Mouse (Mus musculus) bone marrow, adult 2 months (tissue): ENCODE results near the gene Il1r2. TPM values are rescaled to one million over a fixed set of nuclear protein-coding genes. Genes with fewer than 3 reads are reported as not detected.

Experiments used
- H3K27ac ChIP-seq: fragments of 200-500 bp; 2 replicates; pipeline ENCODE4 v1.5.1; 2012; ENCODE audit warnings: low read depth, mild to moderate bottlenecking, control low read depth, inconsistent platforms, low read length; ENCODE audit not compliant: control insufficient read depth, poor library complexity, insufficient read depth
- H3K4me1 ChIP-seq: fragments of 200-500 bp; 2 replicates; pipeline ENCODE4 v1.6.1; 2011; ENCODE audit warnings: low read length; ENCODE audit not compliant: control insufficient read depth, insufficient read depth
- H3K4me3 ChIP-seq: fragments of 200-500 bp; replicated peaks from 2 replicates; pipeline ENCODE3; 2011; ENCODE audit warnings: mild to moderate bottlenecking, low read depth, low read length, control low read depth; ENCODE audit not compliant: control insufficient read depth
- CTCF ChIP-seq: fragments of 200-500 bp; IDR thresholded peaks from 2 replicates; pipeline ENCODE4 v1.5.1; 2011; ENCODE audit warnings: low read length, control low read depth; ENCODE audit not compliant: control insufficient read depth, insufficient read depth
- POLR2A ChIP-seq: fragments of 200-500 bp; IDR thresholded peaks from 2 replicates; pipeline ENCODE4 v1.6.1; 2011; ENCODE audit warnings: low read depth, mild to moderate bottlenecking, control low read depth, low read length, borderline replicate concordance; ENCODE audit not compliant: control insufficient read depth
- WGBS: fragments of 180-500 bp; shearing (Covaris S2); methylation state at CpG from one replicate; pipeline ENCODE4 v1.1.7; 2018; 5-methylcytosine and 5-hydroxymethylcytosine counted together
- polyA plus RNA-seq: library from polyadenylated mRNA; stranded (reverse); fragments of >200 nt; gene quantifications from 2 replicates; pipeline ENCODE4 v1.2.4, GENCODE M21; 2011; ENCODE audit warnings: low replicate concordance; ENCODE audit not compliant: missing spikeins, insufficient read depth, insufficient read length

Gene Il1r2
- polyA plus RNA-seq, 1 experiment = 36.8 TPM

DNA sequence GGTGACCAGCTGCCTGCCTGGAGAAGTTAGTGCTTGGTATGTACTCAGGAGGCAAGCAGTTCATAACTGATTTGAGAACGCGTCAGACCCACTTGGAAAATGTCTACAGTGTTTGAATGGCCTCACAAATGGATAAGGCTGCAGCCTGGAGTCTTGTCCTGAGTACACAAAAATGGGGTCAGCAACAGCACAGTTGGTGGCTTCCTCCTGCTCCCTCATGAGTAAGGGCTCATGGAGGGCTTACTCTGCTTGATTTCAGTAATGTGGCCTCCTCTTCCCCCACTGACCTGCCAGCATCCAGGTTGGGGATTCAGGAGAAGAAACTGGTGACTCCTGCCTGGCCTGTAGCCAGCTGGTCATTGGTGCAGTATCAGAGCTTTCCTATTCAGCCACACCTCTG lies 42.3 kb upstream of the Il1r2 start:
- peaks cover 14% of the 10 kb centered on the region for H3K4me1 ChIP-seq
- 80% methylated on average over 2 of the region's 2 CpGs for WGBS
- H3K4me3 ChIP-seq = no peak overlapping the region
- TF ChIP-seq POLR2A (no peak), CTCF (no peak)
- H3K27ac ChIP-seq = no peak overlapping the region

DNA sequence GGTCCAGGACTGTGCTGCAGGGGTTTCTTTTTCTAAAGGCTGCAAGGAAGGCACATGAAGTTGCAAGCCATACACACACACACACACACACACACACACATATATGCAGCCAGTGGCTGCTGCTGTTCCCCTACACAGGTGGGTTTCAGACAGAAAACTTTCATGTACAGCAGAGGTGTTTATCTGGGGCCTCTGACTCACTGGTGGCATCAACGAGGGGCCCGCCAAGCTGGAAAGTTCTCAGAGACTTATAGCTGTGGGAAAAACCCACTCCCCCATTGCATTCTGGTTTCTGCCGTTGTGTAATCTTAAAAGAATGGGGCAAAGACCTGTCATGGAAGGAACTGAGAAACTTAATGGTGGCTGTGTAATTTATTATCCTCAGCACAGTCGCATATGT lies 40.6 kb upstream of the Il1r2 start:
- H3K4me3 ChIP-seq = no peak overlapping the region
- H3K4me1 ChIP-seq = peaks cover 13% of the 10 kb centered on the region
- WGBS = 39% methylated on average over 4 of the region's 4 CpGs
- H3K27ac ChIP-seq = no peak overlapping the region
- no peak for TF ChIP-seq POLR2A
- no peak for TF ChIP-seq CTCF

DNA sequence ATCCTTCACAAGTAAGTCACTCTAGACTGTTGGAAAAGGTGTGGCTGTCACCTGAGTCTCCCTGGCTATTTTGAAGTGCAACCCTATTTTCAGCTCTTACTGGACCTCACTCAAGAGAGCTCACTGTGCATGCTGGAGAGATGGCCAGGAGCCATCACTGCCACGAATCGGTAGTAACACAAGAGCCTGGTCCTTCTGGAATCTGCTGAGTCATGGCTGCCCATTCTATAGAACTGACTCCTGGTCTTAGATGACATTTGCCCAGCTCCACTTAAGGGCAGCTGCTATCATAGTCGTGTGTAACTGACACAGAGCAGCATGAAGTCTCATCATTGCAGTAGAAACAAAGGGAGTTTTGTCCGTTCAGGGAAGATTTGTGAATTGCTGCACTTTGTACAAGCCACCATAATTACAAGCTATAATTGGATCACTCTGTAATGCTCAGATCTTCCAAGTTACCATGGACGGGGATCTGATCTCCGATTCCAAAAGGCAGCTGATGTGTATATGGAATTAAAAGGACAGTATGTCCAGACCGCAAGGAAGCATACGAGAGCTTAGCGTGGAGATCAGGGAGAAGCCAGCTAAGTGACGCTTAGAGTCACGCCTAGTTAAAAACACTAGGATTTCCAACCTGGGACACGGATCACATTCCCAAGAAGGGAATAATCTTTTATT lies 40.0 kb upstream of the Il1r2 start:
- WGBS = 73% methylated on average over 12 of the region's 12 CpGs
- Histone ChIP-seq H3K4me1 (peaks cover 11% of the 10 kb centered on the region), H3K27ac (no peak overlapping the region), H3K4me3 (no peak overlapping the region)
- TF ChIP-seq POLR2A = no peak
- TF ChIP-seq CTCF = no peak

DNA sequence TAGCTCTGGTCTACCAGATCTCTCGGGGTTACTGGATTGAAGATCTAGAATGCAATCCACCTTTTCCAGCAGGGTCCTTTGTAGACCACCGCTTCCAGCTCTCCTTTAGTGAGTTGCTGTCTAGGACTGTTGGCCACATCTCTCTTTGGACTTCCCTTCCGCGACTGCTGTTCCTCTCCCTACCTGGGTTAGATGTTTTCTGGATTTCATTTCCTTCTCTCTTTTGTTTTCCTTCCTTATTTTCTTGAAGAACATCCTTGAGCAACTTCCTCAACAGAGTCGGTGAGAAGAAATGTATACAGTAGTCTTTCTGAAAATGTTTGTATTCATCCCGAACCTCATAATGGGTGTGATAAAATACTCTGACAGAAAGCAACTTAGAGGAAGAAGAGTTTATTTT lies 36.0 kb upstream of the Il1r2 start:
- no peak for TF ChIP-seq POLR2A
- no peak for TF ChIP-seq CTCF
- H3K27ac ChIP-seq = no peak overlapping the region; the same call in 1 of the 2 replicates
- 39% methylated on average over 6 of the region's 6 CpGs for WGBS
- peaks cover 3% of the 10 kb centered on the region for H3K4me1 ChIP-seq
- no peak overlapping the region for H3K4me3 ChIP-seq

DNA sequence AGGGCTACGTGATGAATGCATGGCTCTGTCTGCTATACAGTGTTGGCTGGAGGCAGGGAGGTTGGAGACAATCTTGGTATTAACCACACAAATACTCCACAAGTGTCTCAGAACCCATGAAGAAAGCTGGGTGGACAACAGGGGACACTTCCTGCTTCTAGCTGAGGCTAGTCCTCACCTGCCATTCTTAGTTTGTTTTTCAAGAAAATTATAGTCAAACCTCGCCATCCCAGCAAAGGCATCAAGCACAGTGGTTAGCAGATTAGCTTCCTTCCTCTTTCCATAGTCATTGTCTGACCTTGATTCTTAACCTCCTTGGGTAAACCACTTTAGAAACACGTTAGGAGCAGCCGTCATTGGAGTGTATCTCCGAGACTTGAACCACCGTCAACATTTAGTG lies 28.2 kb upstream of the Il1r2 start:
- TF ChIP-seq POLR2A (no peak), CTCF (no peak)
- Histone ChIP-seq H3K4me3 (no peak overlapping the region), H3K27ac (peak overlapping the region; percentile 62; the same call in 1 of the 2 replicates), H3K4me1 (peaks cover 6% of the 10 kb centered on the region; the same call in 1 of the 2 replicates)
- 7% methylated on average over 6 of the region's 6 CpGs for WGBS

DNA sequence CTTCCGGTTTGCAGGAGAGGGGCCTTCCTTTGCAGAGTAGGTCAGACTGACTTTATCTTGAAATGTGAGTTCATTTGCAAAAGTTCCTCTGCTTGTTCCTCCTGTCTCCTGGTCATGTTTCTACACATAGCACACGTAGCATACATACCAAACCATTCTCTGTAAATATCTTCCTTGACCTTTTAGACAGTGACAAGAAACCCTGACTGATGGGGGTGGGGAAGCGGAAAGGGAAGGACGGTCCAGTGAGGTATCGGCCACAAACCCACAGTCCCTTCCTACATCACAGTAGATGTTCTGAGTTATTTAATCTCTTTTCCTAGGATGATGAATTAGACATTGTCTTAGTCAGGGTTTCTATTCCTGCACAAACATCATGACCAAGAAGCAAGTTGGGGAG lies 27.3 kb upstream of the Il1r2 start:
- Histone ChIP-seq H3K27ac (no peak overlapping the region), H3K4me3 (no peak overlapping the region), H3K4me1 (peaks cover 6% of the 10 kb centered on the region; the same call in 1 of the 2 replicates)
- TF ChIP-seq CTCF (no peak), POLR2A (no peak)
- 25% methylated on average over 5 of the region's 5 CpGs for WGBS

DNA sequence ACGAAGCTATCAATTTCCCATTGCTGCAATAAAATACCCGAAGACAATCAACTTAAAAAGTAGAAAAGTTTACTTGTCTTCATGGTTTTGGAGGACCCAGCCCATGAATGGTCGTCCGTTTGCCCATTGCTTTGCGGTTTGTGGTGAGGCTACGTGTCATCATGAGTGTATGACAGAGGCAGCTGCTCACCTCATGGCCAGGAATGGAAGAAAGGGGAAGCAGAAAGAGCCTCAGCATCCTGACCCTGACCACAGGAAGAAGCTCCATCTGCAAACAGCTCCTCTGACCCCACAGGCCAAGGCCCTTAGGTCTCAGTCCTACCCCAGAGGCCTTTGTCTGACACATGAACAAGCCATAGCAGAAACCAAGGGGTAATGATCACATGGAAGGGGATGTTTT lies 22.7 kb upstream of the Il1r2 start:
- WGBS = 21% methylated on average over 6 of the region's 6 CpGs
- H3K27ac ChIP-seq = no peak overlapping the region

DNA sequence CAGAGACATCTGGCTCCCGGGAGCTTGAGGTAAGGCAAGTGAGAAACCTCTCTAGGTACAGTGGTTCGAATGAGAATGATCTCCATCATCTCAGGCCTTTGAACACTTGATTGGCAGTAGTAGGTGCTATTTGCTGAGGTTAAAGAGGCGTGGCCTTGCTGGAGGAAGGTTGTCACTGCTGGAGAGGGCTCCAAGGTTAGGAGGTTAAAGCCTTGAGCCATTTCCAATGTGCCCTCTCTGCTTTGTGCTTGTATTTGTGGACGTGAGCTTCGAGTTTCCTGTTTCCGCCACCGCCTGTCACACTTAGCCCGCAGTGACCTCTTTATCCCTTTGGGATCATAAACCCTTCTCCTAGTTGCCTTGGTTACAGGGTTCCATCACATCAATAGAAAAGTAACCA lies 21.7 kb upstream of the Il1r2 start:
- TF ChIP-seq CTCF = no peak
- no peak for TF ChIP-seq POLR2A
- WGBS = 68% methylated on average over 8 of the region's 8 CpGs
- Histone ChIP-seq H3K27ac (no peak overlapping the region), H3K4me3 (no peak overlapping the region), H3K4me1 (peaks cover 6% of the 10 kb centered on the region)

More for the DNA sequence above, 22.7 kb upstream of the Il1r2 start:
- Histone ChIP-seq H3K4me3 (no peak overlapping the region), H3K4me1 (peaks cover 4% of the 10 kb centered on the region)
- TF ChIP-seq POLR2A = no peak
- no peak for TF ChIP-seq CTCF

DNA sequence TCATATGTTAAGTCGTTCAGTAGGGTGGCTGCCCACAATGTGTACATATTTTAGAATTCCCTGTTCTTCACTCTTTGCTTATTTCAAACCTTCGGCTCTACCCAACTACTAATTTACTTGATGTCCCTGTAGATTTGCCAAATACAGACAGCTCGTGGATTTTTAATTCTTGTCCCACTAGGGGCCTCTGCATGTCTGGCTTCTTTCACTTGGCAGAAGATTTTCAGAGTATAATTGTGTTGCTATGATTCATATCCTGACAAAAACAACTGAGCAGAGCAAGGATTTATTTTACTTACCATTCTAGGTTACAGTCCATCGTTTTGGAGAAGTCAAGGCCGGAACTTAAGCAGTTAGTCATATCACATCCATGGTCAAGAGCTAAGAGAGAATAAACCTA lies 20.8 kb upstream of the Il1r2 start:
- no peak overlapping the region for H3K27ac ChIP-seq
- WGBS = 81% methylated on average over 5 of the region's 5 CpGs

More for the DNA sequence above, 20.8 kb upstream of the Il1r2 start:
- TF ChIP-seq POLR2A (no peak), CTCF (no peak)
- H3K4me3 ChIP-seq = no peak overlapping the region
- peaks cover 7% of the 10 kb centered on the region for H3K4me1 ChIP-seq
